Mouse (Mus musculus) kidney, embryonic 14.5 days (tissue): ENCODE results near the gene Ovca2. TPM values are rescaled to one million over a fixed set of nuclear protein-coding genes. Genes with fewer than 3 reads are reported as not detected.

ENCODE experiments used
- ATAC-seq: fragments of 200-750 bp; cut with Nextera tagmentation; 2 replicates; pipeline ENCODE4 v1.8.0; 2017; ENCODE audit warnings: moderate number of reproducible peaks, mild to moderate bottlenecking, moderate TSS enrichment, moderate library complexity; ENCODE audit not compliant: low FRiP score, low TSS enrichment
- H3K27ac ChIP-seq: fragments of 300-500 bp; sonication (generic); 2 replicates; pipeline ENCODE4 v1.5.1; 2014; ENCODE audit warnings: low read depth, mild to moderate bottlenecking, low read length, moderate library complexity, mixed read lengths
- H3K27me3 ChIP-seq: fragments of 300-500 bp; sonication (generic); 2 replicates; pipeline ENCODE4 v1.6.1; 2014; ENCODE audit warnings: mild to moderate bottlenecking, low read length; ENCODE audit not compliant: control insufficient read depth, insufficient read depth
- H3K36me3 ChIP-seq: fragments of 300-500 bp; sonication (generic); 2 replicates; pipeline ENCODE4 v1.6.1; 2014; ENCODE audit warnings: low read length, mixed read lengths; ENCODE audit not compliant: control insufficient read depth, insufficient read depth
- H3K4me1 ChIP-seq: fragments of 300-500 bp; sonication (generic); 2 replicates; pipeline ENCODE4 v1.6.1; 2014; ENCODE audit warnings: low read length, mixed read lengths; ENCODE audit not compliant: control insufficient read depth, insufficient read depth
- H3K4me2 ChIP-seq: fragments of 300-500 bp; sonication (generic); replicated peaks from 2 replicates; pipeline ENCODE4 v1.6.1; 2014; ENCODE audit warnings: low read depth, mild to moderate bottlenecking, low read length
- H3K4me3 ChIP-seq: fragments of 300-500 bp; sonication (generic); 2 replicates; pipeline ENCODE4 v1.5.1; 2014; ENCODE audit warnings: mild to moderate bottlenecking, low read length
- H3K9ac ChIP-seq: fragments of 300-500 bp; sonication (generic); 2 replicates; pipeline ENCODE4 v1.6.1; 2014; ENCODE audit warnings: low read depth, mild to moderate bottlenecking, low read length, moderate library complexity
- H3K9me3 ChIP-seq: fragments of 300-500 bp; sonication (generic); 2 replicates; pipeline ENCODE4 v1.6.1; 2016; ENCODE audit warnings: low read length; ENCODE audit not compliant: control insufficient read depth
- WGBS: fragments of 180-500 bp; shearing (Covaris S2); extraction: QIAGEN DNeasy Blood & Tissue Kit; methylation state at CpG from one replicate; pipeline ENCODE4 v1.1.7; 2014; 5-methylcytosine and 5-hydroxymethylcytosine counted together
- microRNA counts: library from miRNA; unstranded; fragments of <30 nt; microRNA quantifications from one replicate; lab custom pipeline; 2017
- microRNA-seq: library from miRNA; unstranded; fragments of <30 nt; microRNA quantifications from one replicate; pipeline ENCODE4, GENCODE M21; 2016
- polyA plus RNA-seq: library from polyadenylated mRNA; unstranded; fragments of >200 nt; fragmentation: Nextera tagmentation; extraction: Ambion mirVana; gene quantifications from 2 replicates; pipeline ENCODE4 v1.2.1, GENCODE M21; 2014

Gene Ovca2
- polyA plus RNA-seq, 1 experiment from 2014 or later, result 33.3 TPM

GRCm38 (mm10) chr11:75133951-75134350, 44.7 kb downstream of the Ovca2 start:
- Histone ChIP-seq H3K9ac (no peak overlapping the region), H3K4me2 (no peak overlapping the region), H3K4me3 (no peak overlapping the region), H3K27me3 (no peaks in the 10 kb centered on the region), H3K9me3 (no peaks in the 10 kb centered on the region), H3K4me1 (peaks cover 33% of the 10 kb centered on the region), H3K27ac (peak overlapping the region; percentile 66; the same call in 1 of the 2 replicates), H3K36me3 (no peaks in the 10 kb centered on the region)
- ATAC-seq, result peak; percentile 73; the same call in 1 of the 2 replicates
- WGBS, result 2% methylated on average over 2 of the region's 2 CpGs

GRCm38 (mm10) chr11:75133391-75133790, 45.2 kb downstream of the Ovca2 start:
- Histone ChIP-seq H3K27ac (peak overlapping the region; percentile 66; the same call in 1 of the 2 replicates), H3K9ac (no peak overlapping the region), H3K4me2 (no peak overlapping the region), H3K9me3 (no peaks in the 10 kb centered on the region), H3K4me3 (no peak overlapping the region), H3K4me1 (peaks cover 28% of the 10 kb centered on the region), H3K36me3 (no peaks in the 10 kb centered on the region), H3K27me3 (no peaks in the 10 kb centered on the region)
- ATAC-seq, result no peak
- 84% methylated on average over 5 of the region's 5 CpGs for WGBS

GRCm38 (mm10) chr11:75132278-75132677, 46.4 kb downstream of the Ovca2 start:
- H3K4me3 ChIP-seq, result no peak overlapping the region
- no peak overlapping the region for H3K9ac ChIP-seq
- WGBS, result 87% methylated on average over 5 of the region's 5 CpGs
- no peaks in the 10 kb centered on the region for H3K36me3 ChIP-seq
- H3K27ac ChIP-seq, result no peak overlapping the region
- H3K27me3 ChIP-seq, result no peaks in the 10 kb centered on the region
- no peak overlapping the region for H3K4me2 ChIP-seq
- peaks cover 23% of the 10 kb centered on the region for H3K4me1 ChIP-seq
- ATAC-seq, result no peak
- H3K9me3 ChIP-seq, result no peaks in the 10 kb centered on the region

- no peaks in the 10 kb centered on the region for H3K27me3 ChIP-seq
- WGBS, result 74% methylated on average over 4 of the region's 4 CpGs
- H3K4me3 ChIP-seq, result no peak overlapping the region
- H3K9ac ChIP-seq, result no peak overlapping the region
- peaks cover 14% of the 10 kb centered on the region for H3K4me1 ChIP-seq
- no peaks in the 10 kb centered on the region for H3K36me3 ChIP-seq
- H3K9me3 ChIP-seq, result no peaks in the 10 kb centered on the region
- no peak overlapping the region for H3K27ac ChIP-seq
- no peak for ATAC-seq
- no peak overlapping the region for H3K4me2 ChIP-seq
These were observed 47.3 kb downstream of the Ovca2 start for GRCm38 (mm10) chr11:75131300-75131699.

GRCm38 (mm10) chr11:75129481-75129880, 49.2 kb downstream of the Ovca2 start:
- WGBS, result 95% methylated on average over 6 of the region's 6 CpGs
- H3K4me1 ChIP-seq, result peaks cover 12% of the 10 kb centered on the region
- ATAC-seq, result no peak

GRCm38 (mm10) chr11:75126384-75126783, 52.3 kb downstream of the Ovca2 start:
- no peak for ATAC-seq

More at GRCm38 (mm10) chr11:75129481-75129880, 49.2 kb downstream of the Ovca2 start:
- Histone ChIP-seq H3K27me3 (no peaks in the 10 kb centered on the region), H3K9me3 (no peaks in the 10 kb centered on the region), H3K27ac (no peak overlapping the region), H3K36me3 (no peaks in the 10 kb centered on the region), H3K9ac (no peak overlapping the region), H3K4me2 (no peak overlapping the region), H3K4me3 (no peak overlapping the region)

More at GRCm38 (mm10) chr11:75126384-75126783, 52.3 kb downstream of the Ovca2 start:
- no peaks in the 10 kb centered on the region for H3K9me3 ChIP-seq
- H3K4me2 ChIP-seq, result no peak overlapping the region
- no peaks in the 10 kb centered on the region for H3K4me1 ChIP-seq
- no peak overlapping the region for H3K9ac ChIP-seq
- no peaks in the 10 kb centered on the region for H3K27me3 ChIP-seq
- 93% methylated on average over 3 of the region's 3 CpGs for WGBS
- no peaks in the 10 kb centered on the region for H3K36me3 ChIP-seq
- no peak overlapping the region for H3K27ac ChIP-seq
- H3K4me3 ChIP-seq, result no peak overlapping the region

MicroRNA genes within 50 kb of the gene (microRNA counts, 519-probe panel; counts per million panel counts)
- 5,958 counts per million, percentile 60 among the panel's probes with 10 or more counts for microRNA mmu-miR-132 (lab: Ali Mortazavi, UCI)
- not detected for microRNA mmu-miR-212 (lab: Ali Mortazavi, UCI)

Small RNAs within 50 kb of the gene (microRNA-seq; reads per million reads assigned to microRNA genes)
- 484 reads per million, percentile 72 among the genes with 10 or more reads in this experiment for gene Mir132
- gene Mir212, result 66.7 reads per million, percentile 48 among the genes with 10 or more reads in this experiment

Other genes with a start within 250 kb of the Ovca2 start
- 16.9 and 26.6 TPM in 2 replicates for gene Hic1, start 9.3 kb downstream of the Ovca2 start, polyA plus RNA-seq
- 25.7 and 29.2 TPM in 2 replicates for gene Dph1, start 12.4 kb upstream of the Ovca2 start, polyA plus RNA-seq
- 2.7 and 4.2 TPM in 2 replicates for gene Rtn4rl1, start 14.9 kb upstream of the Ovca2 start, polyA plus RNA-seq
- gene Rpa1, start 169.5 kb upstream of the Ovca2 start, polyA plus RNA-seq, result 111 and 119 TPM in 2 replicates
- 10.4 and 17.8 TPM in 2 replicates for gene Smyd4, start 169.6 kb upstream of the Ovca2 start, polyA plus RNA-seq
- gene Serpinf1, start 243.9 kb upstream of the Ovca2 start, polyA plus RNA-seq, result 118 and 120 TPM in 2 replicates